Mouse (Mus musculus) ES-E14 (cell line): ENCODE measurements around the gene Ifit1bl2. TPM values are rescaled to one million over a fixed set of nuclear protein-coding genes. Genes with fewer than 3 reads are reported as not detected.

Experiments
- DNase-seq: peaks from one replicate; pipeline ENCODE4 v3.0.0-alpha.2; 2013; ENCODE audit warnings: low read depth, low spot score
- H3K27ac ChIP-seq: 2 replicates; pipeline ENCODE4 v1.5.1; 2012; ENCODE audit warnings: low read depth, mild to moderate bottlenecking, low read length, moderate library complexity, mixed read lengths; ENCODE audit not compliant: poor library complexity, insufficient read depth, severe bottlenecking
- H3K36me3 ChIP-seq: 2 replicates; pipeline ENCODE4 v1.6.1; 2012; ENCODE audit warnings: mild to moderate bottlenecking, low read length, moderate library complexity, mixed read lengths; ENCODE audit not compliant: control insufficient read depth, poor library complexity, insufficient read depth, severe bottlenecking
- H3K4me1 ChIP-seq, 2 experiments: fragments of 150-350 bp in 1 of 2; sonication (generic) in 1 of 2; 2 replicates each; pipeline ENCODE4 v1.6.1; 2012; ENCODE audit warnings: low read length in 2 of 2, mild to moderate bottlenecking in 1 of 2, mixed read lengths in 1 of 2; ENCODE audit not compliant: control insufficient read depth in 2 of 2, insufficient read depth in 2 of 2, poor library complexity in 1 of 2
- H3K4me3 ChIP-seq, 2 experiments: fragments of 150-350 bp in 1 of 2; sonication (generic) in 1 of 2; 2 replicates each; pipeline ENCODE4 v1.5.1; 2012; ENCODE audit warnings: low read length in 2 of 2, low read depth in 1 of 2, mild to moderate bottlenecking in 1 of 2, mixed read lengths in 1 of 2; ENCODE audit not compliant: insufficient read depth in 1 of 2, poor library complexity in 1 of 2, severe bottlenecking in 1 of 2
- H3K9ac ChIP-seq: 2 replicates; pipeline ENCODE4 v1.6.1; 2012; ENCODE audit warnings: low read depth, mild to moderate bottlenecking, low read length, mixed read lengths; ENCODE audit not compliant: poor library complexity, insufficient read depth, severe bottlenecking
- H3K9me3 ChIP-seq: fragments of 150-350 bp; sonication (generic); 2 replicates; pipeline ENCODE4 v1.6.1; 2012; ENCODE audit warnings: low read depth, mild to moderate bottlenecking, low read length; ENCODE audit not compliant: control insufficient read depth, insufficient read depth
- CHD2 ChIP-seq: IDR thresholded peaks from 2 replicates; pipeline ENCODE4 v1.6.1; 2014; ENCODE audit warnings: mild to moderate bottlenecking, low read depth, low read length, inconsistent platforms
- HCFC1 ChIP-seq: IDR thresholded peaks from 2 replicates; pipeline ENCODE4 v1.6.1; 2012; ENCODE audit warnings: low read length, inconsistent platforms, borderline replicate concordance; ENCODE audit not compliant: insufficient read depth
- MAFK ChIP-seq: IDR thresholded peaks from 2 replicates; pipeline ENCODE4 v1.6.1; 2014; ENCODE audit warnings: mild to moderate bottlenecking, low read depth, low read length, inconsistent platforms; ENCODE audit not compliant: insufficient read depth
- ZC3H11A ChIP-seq: IDR thresholded peaks from 2 replicates; pipeline ENCODE4 v1.6.1; 2012; ENCODE audit warnings: low read depth, mild to moderate bottlenecking, inconsistent platforms, low read length, borderline replicate concordance
- ZNF384 ChIP-seq: IDR thresholded peaks from 2 replicates; pipeline ENCODE4 v1.6.1; 2012; ENCODE audit warnings: low read depth, low read length, inconsistent platforms
- in situ Hi-C, 2 experiments: fragments of 600-800 bp; cut with MboI; formaldehyde crosslinking; loops; one replicate each; pipeline ENCODE4 v1.15.1; 2025; ENCODE audit warnings: low sequenced_read_pairs in 2 of 2, inconsistent platforms in 1 of 2; ENCODE audit not compliant: unreplicated experiment in 2 of 2
- total RNA-seq: library from RNA; depleted of rRNA; stranded (reverse); fragments of 300-350 nt; gene quantifications from 2 replicates; pipeline ENCODE4 v1.2.3, GENCODE M21; 2012

Ifit1bl2 gene
- total RNA-seq, 1 experiment, result not detected

DNA sequence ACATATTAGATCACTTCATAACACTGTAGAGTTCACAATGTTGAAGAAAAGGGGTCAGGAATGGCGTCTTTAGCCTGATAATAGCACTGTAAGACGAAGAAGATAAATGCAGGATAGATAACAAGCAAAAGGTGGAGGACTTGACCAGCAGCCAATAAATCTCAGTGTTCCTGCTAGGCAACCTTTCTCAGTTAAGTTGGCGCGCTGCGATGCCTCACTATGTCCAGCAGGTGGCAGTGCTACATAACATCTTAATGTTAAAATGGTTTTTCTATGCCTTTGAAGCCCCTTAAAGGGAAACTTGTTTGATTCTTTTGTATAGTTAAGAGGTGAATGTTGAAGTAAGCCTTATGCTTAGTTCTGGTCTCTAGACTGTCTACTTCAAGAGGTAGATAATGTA, 25.6 kb upstream of the Ifit1bl2 start:
- in situ Hi-C loops, result loop anchor here in 1 of 2 experiments (25.0 kb wide), 1 partner anchor 329 kb away; no protein-coding TSS in a partner anchor
- no peaks in the 10 kb centered on the region for H3K9me3 ChIP-seq
- TF ChIP-seq ZNF384 (no peak), ZC3H11A (peak; percentile 75)
- no peak overlapping the region for H3K27ac ChIP-seq
- H3K9ac ChIP-seq, result no peak overlapping the region
- H3K36me3 ChIP-seq, result no peaks in the 10 kb centered on the region
- DNase-seq, result peak; percentile 59
- peaks cover 0 to 2% of the 10 kb centered on the region in 2 experiments; a peak in 1 of 4 replicates for H3K4me1 ChIP-seq
- no peak overlapping the region for H3K4me3 ChIP-seq

DNA sequence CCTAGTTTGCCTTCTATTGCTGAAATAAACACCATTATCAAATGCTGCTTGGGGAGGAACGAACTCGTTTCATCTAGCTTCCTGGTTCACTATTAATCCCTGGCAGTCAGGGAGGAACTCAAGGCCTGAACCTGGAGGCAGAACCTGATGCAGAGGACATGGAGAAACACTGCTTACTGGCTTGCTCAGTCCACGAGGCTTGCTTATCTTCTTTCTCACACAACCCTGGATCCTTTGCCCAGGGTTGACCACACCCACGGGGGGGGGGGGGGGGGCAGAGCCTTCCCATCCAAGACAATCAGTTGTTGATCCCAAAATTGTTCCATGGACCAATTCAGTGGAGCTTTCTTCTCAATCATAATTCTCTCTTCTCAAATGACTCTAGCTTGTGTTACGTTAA, 22.2 kb upstream of the Ifit1bl2 start:
- no peaks in the 10 kb centered on the region for H3K9me3 ChIP-seq
- no peak overlapping the region for H3K9ac ChIP-seq
- 0 out of 4 replicates have a peak overlapping the region, but pooled peaks of 1 of the 2 experiments have one; percentile 44 for H3K4me3 ChIP-seq
- H3K4me1 ChIP-seq, result peaks cover 0 to 2% of the 10 kb centered on the region in 2 experiments; a peak in 1 of 4 replicates
- DNase-seq, result no peak
- no peak for TF ChIP-seq CHD2
- TF ChIP-seq MAFK, result no peak
- no peak for TF ChIP-seq ZNF384
- no peak for TF ChIP-seq HCFC1
- no peak for TF ChIP-seq ZC3H11A
- in situ Hi-C loops, result loop anchor here in 1 of 2 experiments (25.0 kb wide), 1 partner anchor 325 kb away; no protein-coding TSS in a partner anchor
- H3K36me3 ChIP-seq, result no peaks in the 10 kb centered on the region
- no peak overlapping the region for H3K27ac ChIP-seq

DNA sequence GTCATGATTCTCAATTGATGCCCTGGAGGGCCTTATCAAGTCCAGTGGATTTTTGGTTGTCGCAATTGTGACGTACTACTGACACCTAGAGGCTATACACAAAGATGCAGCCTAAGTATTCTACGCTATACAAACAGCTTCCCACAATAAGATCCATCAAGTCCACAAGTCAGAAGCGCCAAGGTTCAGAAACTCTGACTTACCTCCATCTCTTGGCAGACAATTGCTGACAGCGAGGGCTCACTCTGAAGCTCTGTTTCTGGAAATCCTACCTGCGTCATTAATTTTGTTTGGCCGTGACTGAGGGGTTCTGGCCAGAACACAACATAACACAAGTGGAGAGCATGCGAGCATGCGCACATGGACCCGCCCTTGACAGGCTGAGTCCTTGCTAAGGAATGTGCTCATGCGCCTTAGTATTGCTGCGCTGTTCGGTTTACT, 21.5 kb upstream of the Ifit1bl2 start:
- no peaks in the 10 kb centered on the region for H3K36me3 ChIP-seq
- H3K9ac ChIP-seq, result no peak overlapping the region; the same call in 1 of the 2 replicates
- peak overlapping the region; percentile 22 to 44; a peak in 3 of 4 replicates for H3K4me3 ChIP-seq
- H3K9me3 ChIP-seq, result no peaks in the 10 kb centered on the region
- H3K27ac ChIP-seq, result no peak overlapping the region
- no peak for TF ChIP-seq MAFK
- peak; percentile 62; the same call in 1 of the 2 replicates for TF ChIP-seq ZC3H11A
- in situ Hi-C loops, result loop anchor here in 1 of 2 experiments (25.0 kb wide), 1 partner anchor 325 kb away; no protein-coding TSS in a partner anchor
- peaks cover 1 to 2% of the 10 kb centered on the region in 2 experiments; a peak in 2 of 4 replicates for H3K4me1 ChIP-seq
- DNase-seq, result peak; percentile 77

DNA sequence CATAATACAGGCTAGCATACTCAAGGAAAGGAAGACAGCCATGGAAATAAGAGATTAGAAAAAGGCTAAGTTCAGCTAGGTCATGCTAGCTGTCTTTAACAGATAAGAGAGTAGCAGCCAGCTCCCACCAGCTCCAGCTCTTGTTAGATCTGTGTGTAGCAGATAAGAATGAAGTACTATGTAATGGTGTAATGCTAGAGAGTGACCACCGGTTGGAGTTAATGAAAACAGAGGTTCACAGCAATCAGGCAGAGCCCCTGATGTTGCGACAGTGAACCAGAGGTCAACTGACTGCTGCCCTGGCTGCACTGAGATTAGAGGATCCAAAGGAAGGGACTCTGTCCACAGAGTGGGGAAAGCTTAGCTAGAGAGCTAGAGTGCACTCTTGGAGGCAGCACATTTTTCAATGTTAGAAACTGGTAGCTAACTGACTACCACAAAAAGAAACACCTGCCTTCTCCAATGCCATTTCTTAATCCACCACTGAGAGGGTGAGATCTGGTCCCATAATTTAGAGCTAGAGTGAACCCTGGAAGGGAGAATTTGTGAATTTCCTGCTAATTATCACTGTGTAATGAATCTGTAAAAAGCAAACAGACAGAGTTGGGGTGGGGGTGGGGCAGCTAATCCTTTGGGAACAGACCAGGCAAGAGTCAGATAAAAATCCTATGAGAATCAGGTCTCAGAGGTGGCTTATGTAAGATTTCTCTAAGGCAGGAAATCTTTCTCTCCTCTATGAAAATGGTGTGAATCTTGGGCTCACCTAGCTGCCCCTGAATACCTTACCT, 16.2 kb upstream of the Ifit1bl2 start:
- H3K9ac ChIP-seq, result no peak overlapping the region
- TF ChIP-seq ZC3H11A (no peak), MAFK (no peak), CHD2 (no peak), ZNF384 (no peak), HCFC1 (no peak)
- in situ Hi-C loops, result loop anchor here in 1 of 2 experiments (25.0 kb wide), 1 partner anchor 319 kb away; no protein-coding TSS in a partner anchor
- no peaks in the 10 kb centered on the region for H3K36me3 ChIP-seq
- no peak for DNase-seq
- H3K4me1 ChIP-seq, result peaks cover 15 to 18% of the 10 kb centered on the region in 2 experiments
- H3K4me3 ChIP-seq, result no peak overlapping the region
- no peaks in the 10 kb centered on the region for H3K9me3 ChIP-seq
- no peak overlapping the region for H3K27ac ChIP-seq
